Mouse (Mus musculus): ENCODE results near the gene Eif3i.
A peak's percentile ranks its signal among the peaks of the same experiment; 100 is the strongest.

Gene Eif3i

GRCm38 (mm10) chr4:129600233-129601158, at the start of gene Eif3i, which contains the start of gene Tmem234:
Gene Eif3i, minus strand, starts transcription at chr4:129600648.
Gene Tmem234, plus strand, starts transcription at chr4:129600668.
- peak; percentile 85 for DNase-seq (ENCODE audit: low spot score)

- DNase-seq (ENCODE audit: low spot score), result no peak
These were observed 48.2 kb upstream of the Eif3i start for GRCm38 (mm10) chr4:129648656-129649055.

DNA sequence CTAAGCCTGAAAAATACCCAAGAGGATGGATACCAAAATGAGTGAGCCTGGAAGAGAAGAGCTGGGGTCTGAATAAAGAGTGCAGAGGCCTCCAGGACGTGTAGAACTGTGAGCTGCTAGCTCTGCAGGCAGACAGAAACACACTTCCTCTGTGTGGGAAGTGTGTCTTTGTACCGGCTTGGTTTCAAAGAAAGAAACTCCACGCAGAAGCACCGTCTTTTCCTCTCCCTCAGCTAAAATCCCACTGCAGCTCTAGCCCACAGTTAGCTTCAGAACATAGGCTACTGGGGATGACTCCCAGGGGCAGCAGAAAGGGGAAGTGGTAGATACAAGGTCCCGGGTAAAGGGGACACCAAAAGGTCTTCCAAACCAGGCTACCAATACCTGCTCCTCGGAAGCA, 44.8 kb upstream of the Eif3i start:
- no peak for DNase-seq (ENCODE audit: low spot score)

DNA sequence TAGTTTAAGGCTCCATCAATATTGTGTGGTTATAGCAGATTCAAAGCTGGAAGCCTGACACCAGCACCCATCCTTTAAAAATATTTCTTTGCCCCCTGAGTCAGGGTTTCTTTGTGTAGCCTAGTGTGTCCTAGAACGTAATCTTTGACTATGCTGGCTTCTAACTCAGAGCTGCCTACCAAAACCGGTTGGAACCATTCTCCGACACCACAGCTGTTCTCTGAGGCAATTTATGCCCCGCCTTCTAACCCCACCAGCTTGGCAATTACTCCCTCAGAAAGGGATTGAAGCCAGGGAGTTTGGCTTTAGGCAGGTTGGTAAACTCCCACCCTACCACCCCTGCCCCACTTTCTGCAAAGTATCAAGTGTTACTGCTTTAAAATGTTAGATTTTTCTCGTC, 41.3 kb upstream of the Eif3i start:
- DNase-seq (ENCODE audit: low spot score), result no peak

DNA sequence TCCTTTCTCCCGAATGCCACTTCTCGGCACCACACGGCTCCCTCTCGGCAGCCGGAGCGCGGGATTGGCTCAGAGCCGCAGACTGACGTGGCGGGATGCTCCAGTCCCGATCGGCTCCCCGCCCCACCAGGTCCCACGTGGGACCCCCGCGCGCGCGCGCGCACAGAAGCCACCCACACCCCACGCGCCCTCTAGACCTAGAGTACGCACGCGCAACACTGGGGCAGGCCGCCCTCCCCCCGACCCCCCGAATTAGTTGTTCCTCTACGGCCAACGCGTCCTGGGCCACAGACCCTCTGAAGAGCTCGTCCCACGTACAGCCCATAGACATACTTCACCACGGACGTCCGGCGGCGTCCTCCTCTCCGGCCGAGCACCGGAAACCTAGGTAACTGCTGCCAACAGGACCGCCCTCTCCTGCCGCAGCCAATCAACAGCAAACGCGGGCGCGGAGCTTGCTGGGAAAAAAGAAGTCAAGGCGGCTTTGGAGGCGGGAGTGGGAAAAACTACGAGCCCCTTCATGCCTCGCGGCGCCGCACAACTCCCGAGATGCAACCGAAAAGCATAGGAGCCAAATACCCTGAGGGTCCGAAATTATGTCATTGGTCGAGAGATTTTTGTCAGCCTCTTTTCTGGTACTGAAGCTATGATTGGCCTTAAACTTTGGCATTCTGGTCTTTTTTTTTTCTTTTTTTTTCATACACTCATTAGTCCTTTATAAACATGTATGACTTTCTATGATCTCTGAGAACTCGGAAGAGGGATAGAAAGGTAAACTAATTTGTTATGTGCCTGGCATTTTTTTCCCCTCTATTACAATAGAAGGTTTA, 40.4 kb upstream of the Eif3i start, which contains the start of gene Txlna:
Gene Txlna (minus strand): TSS at position 428 of the 830 bp plus-strand sequence.
- DNase-seq (ENCODE audit: low spot score), result peak; percentile 98

GRCm38 (mm10) chr4:129640101-129640637, 39.7 kb upstream of the Eif3i start:
- DNase-seq (ENCODE audit: low spot score), result peak; percentile 53

DNA sequence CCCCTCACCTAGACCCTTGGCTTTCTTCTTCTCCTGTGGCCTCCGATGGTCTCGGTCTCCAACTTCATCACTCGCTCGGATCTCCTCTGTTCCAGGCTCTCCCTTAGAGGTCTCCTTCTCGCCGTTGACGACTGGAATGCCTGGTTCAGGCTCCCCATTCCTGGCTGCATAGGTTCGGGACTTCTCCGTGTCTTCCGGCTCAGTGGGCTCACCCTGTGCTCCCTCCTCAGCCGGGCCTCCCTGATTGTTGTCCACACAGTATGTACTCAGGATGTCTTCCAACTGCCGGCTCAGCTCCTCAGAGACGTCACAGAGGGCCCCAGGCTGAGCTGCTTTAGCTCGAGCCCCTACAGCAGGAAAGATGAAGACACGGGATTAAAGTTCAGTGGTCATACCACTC, 38.8 kb upstream of the Eif3i start:
- DNase-seq (ENCODE audit: low spot score), result no peak

- no peak for DNase-seq (ENCODE audit: low spot score)
These were observed 33.4 kb upstream of the Eif3i start for GRCm38 (mm10) chr4:129633852-129634251.

GRCm38 (mm10) chr4:129631867-129632266, 31.4 kb upstream of the Eif3i start:
- DNase-seq (ENCODE audit: low spot score), result no peak

GRCm38 (mm10) chr4:129630944-129631343, 30.5 kb upstream of the Eif3i start:
- DNase-seq (ENCODE audit: low spot score), result no peak

DNA sequence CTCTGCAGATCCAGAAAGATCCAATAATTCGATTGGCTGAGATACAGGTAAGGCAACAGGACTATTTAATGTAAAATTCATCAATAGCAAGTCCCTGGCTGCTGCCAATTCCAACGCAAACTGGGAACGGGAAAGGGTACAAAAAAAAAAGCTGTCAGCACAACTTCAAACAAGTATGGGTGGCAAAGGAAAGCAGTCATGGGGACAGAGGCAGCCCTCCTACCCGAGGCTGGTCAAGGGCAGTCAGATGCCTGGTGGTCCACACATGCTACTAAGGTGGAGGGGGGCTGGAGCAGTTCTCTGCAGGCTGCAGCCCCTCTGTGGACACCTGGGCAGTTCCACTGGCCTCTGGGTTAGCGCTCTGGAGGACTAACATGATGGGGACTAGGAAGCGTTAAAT, 25.6 kb upstream of the Eif3i start:
- no peak for DNase-seq (ENCODE audit: low spot score)

DNA sequence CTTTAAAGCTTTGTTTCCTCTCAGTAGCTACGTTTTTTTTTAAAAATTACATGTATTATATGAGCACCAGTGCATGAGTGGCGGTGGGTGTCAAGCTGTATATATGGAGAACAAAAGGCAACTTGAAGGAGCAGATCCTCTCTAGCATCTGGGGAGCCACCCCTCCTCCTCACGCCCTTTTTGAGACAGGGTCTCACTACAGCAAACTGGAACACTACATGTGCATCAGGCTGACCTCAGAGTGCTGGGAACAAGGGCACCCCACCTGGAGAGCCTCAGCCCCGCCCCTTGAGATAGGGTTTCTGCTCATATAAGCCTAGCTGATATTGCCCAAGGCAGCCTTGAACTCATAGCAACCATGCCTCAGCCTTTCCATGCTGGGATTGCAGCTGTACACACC, 25.0 kb upstream of the Eif3i start:
- DNase-seq (ENCODE audit: low spot score), result no peak

DNA sequence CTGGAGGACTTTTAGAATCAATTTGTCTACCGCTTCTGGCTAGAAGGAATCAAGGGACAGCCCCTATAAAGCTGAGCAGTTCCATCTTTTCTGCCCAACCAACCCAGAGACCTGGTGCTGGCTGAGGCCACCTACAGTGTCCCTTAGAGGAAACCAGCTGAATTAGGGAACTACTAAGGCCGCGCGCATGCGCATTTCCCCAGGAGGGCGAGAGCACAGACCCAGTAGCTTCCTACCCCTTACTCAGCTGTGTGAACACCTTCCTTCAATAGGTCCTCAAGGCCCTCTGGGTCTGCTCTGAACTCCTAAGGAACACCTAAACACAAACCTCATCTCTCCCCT, 24.6 kb upstream of the Eif3i start:
- DNase-seq (ENCODE audit: low spot score), result peak; percentile 62

- DNase-seq (ENCODE audit: low spot score), result peak; percentile 93
These were observed 24.0 kb upstream of the Eif3i start for GRCm38 (mm10) chr4:129624281-129625028.

GRCm38 (mm10) chr4:129623681-129624091, 23.2 kb upstream of the Eif3i start, which contains the start of gene Ccdc28b:
Gene Ccdc28b, minus strand, starts transcription at chr4:129623947.
- DNase-seq (ENCODE audit: low spot score), result peak; percentile 64

DNA sequence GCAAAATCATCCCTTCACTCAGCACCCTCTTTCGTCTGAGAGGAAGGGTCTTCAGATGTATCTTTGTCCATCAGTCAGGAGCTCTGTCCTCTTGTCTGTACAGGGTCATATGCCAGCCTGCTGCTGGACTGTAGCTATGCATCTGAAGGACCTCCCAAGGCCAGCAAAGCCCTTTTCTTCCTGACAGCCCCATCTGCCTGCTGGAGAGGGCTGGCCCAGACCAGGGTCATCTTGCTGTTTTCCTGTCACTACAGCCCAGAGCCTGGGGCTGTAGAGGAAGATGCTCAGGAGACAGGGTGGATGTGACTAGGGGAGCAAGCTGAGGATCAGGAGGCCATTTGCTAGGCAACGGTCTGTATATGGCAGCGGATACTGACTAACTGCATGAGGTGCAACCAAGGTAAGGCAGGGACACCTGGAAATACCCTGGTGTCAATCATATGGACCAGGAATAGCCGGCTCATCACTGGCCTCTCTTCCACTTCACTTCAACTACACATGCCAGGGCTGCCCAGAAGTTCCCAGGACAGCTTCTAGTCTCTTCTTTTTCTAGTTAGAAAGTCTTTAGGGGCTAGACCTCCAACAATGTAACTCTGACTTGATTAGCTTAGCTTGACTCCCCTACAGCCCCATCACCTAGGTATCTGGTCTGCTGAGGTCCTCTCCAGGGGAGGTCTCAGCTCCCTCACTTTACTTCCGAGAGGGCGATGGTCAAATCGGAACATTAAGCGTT, 22.5 kb upstream of the Eif3i start:
- DNase-seq (ENCODE audit: low spot score), result no peak

DNA sequence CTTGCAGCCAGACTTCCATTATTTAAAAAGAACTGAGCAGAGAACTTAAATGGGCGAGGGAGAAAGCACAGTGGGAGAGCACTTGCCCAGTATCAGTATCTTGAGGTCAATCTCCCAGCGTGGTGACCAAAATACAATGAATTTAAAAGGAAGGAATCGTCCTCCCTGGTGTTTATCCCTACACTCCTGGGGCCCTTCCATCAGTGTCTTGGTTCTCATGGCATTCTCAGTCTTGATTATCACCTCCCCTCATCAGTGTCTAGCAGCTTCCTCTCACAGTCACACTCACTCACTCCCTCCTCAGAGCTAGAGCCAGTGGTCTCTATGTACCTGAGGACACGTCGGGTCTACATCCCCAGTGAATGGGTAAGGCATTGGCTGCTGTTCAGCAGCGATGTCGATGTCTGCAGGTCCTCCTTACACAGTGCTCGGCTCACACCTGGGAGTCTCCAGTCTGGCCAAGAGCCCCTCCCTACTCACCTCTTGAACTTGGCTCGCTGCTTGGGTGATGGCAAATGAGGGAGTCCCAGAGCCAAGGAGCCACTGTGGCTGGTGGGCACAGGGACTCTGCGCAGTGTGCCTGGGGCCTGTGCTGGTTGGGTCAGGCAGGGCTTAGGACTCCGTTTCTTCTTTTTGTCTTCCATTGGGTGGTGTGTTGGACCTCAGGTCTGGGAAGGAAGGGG, 21.8 kb upstream of the Eif3i start:
- DNase-seq (ENCODE audit: low spot score), result no peak

- peak; percentile 73 for DNase-seq (ENCODE audit: low spot score)
These were observed 20.9 kb upstream of the Eif3i start for GRCm38 (mm10) chr4:129621283-129621841.

GRCm38 (mm10) chr4:129620419-129621282, 20.2 kb upstream of the Eif3i start:
- DNase-seq (ENCODE audit: low spot score), result no peak
